Mouse (Mus musculus) brain, embryonic 18.5 days (tissue): ENCODE measurements around the gene Ccn6.
"Not testable (repeated sequence)": the region's sequence is repeated elsewhere in the genome, so short reads cannot be mapped to it uniquely, and the experiment has no call there.

Experiments used
- DNase-seq: peaks from one replicate; pipeline ENCODE4 v3.0.0-alpha.2; 2012; ENCODE audit warnings: low read depth, low spot score

Gene Ccn6

GRCm38 (mm10) chr10:39163694-39164093 lies at the start of gene Ccn6:
Gene Ccn6, minus strand, starts transcription at chr10:39163794.
- DNase-seq, result no peak

GRCm38 (mm10) chr10:39210031-39210430 lies 46.4 kb upstream of the Ccn6 start:
- no peak for DNase-seq

GRCm38 (mm10) chr10:39209161-39210025 lies 45.8 kb upstream of the Ccn6 start:
- DNase-seq, result peak; percentile 74

GRCm38 (mm10) chr10:39208712-39209111 lies 45.1 kb upstream of the Ccn6 start:
- DNase-seq, result no peak

- DNase-seq, result no peak
Observed at GRCm38 (mm10) chr10:39207310-39207855, 43.8 kb upstream of the Ccn6 start.

- no peak for DNase-seq
Observed at GRCm38 (mm10) chr10:39202490-39202889, 38.9 kb upstream of the Ccn6 start.

- not testable (repeated sequence) for DNase-seq
Observed at GRCm38 (mm10) chr10:39198216-39198615, 34.6 kb upstream of the Ccn6 start.

- no peak for DNase-seq
Observed at GRCm38 (mm10) chr10:39192673-39193072, 29.1 kb upstream of the Ccn6 start.

- DNase-seq, result no peak
Observed at GRCm38 (mm10) chr10:39185545-39185906, 21.9 kb upstream of the Ccn6 start.

- DNase-seq, result no peak
Observed at GRCm38 (mm10) chr10:39184864-39185544, 21.4 kb upstream of the Ccn6 start.

- DNase-seq, result no peak
Observed at GRCm38 (mm10) chr10:39176981-39177380, 13.4 kb upstream of the Ccn6 start.

- DNase-seq, result no peak
Observed at GRCm38 (mm10) chr10:39173077-39173476, 9.5 kb upstream of the Ccn6 start.

GRCm38 (mm10) chr10:39172540-39172931 lies 8.9 kb upstream of the Ccn6 start:
- DNase-seq, result no peak

GRCm38 (mm10) chr10:39171603-39172539 lies 8.3 kb upstream of the Ccn6 start:
- DNase-seq, result peak; percentile 89

- peak; percentile 86 for DNase-seq
Observed at GRCm38 (mm10) chr10:39171134-39171533, 7.5 kb upstream of the Ccn6 start.

GRCm38 (mm10) chr10:39170706-39171105 lies 7.1 kb upstream of the Ccn6 start:
- DNase-seq, result no peak

GRCm38 (mm10) chr10:39170181-39170580 lies 6.6 kb upstream of the Ccn6 start:
- DNase-seq, result peak; percentile 60

- no peak for DNase-seq
Observed at GRCm38 (mm10) chr10:39169642-39170041, 6.0 kb upstream of the Ccn6 start.

GRCm38 (mm10) chr10:39167611-39168010 lies 4.0 kb upstream of the Ccn6 start:
- DNase-seq, result no peak

GRCm38 (mm10) chr10:39165632-39166115 lies 2.1 kb upstream of the Ccn6 start:
- DNase-seq, result peak; percentile 69
